Mouse (Mus musculus) stomach, embryonic 14.5 days (tissue): ENCODE measurements around the gene Grik5. TPM values are rescaled to one million over a fixed set of nuclear protein-coding genes. Genes with fewer than 3 reads are reported as not detected.

Experiments used
- ATAC-seq: fragments of 200-750 bp; cut with Nextera tagmentation; 2 replicates; pipeline ENCODE4 v1.8.0; 2017; ENCODE audit warnings: low read depth, moderate TSS enrichment; ENCODE audit not compliant: insufficient number of reproducible peaks, insufficient read depth, low FRiP score
- H3K27ac ChIP-seq: fragments of 300-500 bp; sonication (generic); 2 replicates; pipeline ENCODE4 v1.5.1; 2014; ENCODE audit warnings: mild to moderate bottlenecking, low read length, moderate library complexity, mixed read lengths
- H3K27me3 ChIP-seq: fragments of 300-500 bp; sonication (generic); 2 replicates; pipeline ENCODE4 v1.6.1; 2014; ENCODE audit warnings: low read length, control low read depth, mixed read lengths; ENCODE audit not compliant: control insufficient read depth, insufficient read depth
- H3K36me3 ChIP-seq: fragments of 300-500 bp; sonication (generic); 2 replicates; pipeline ENCODE4 v1.6.1; 2014; ENCODE audit warnings: mild to moderate bottlenecking, control low read depth, low read length, moderate library complexity, mixed read lengths; ENCODE audit not compliant: control insufficient read depth, insufficient read depth
- H3K4me1 ChIP-seq: fragments of 300-500 bp; sonication (generic); 2 replicates; pipeline ENCODE4 v1.6.1; 2014; ENCODE audit warnings: low read length, control low read depth, mixed read lengths; ENCODE audit not compliant: control insufficient read depth, insufficient read depth
- H3K4me2 ChIP-seq: fragments of 300-500 bp; sonication (generic); replicated peaks from 2 replicates; pipeline ENCODE4 v1.6.1; 2014; ENCODE audit warnings: low read depth, low read length, control low read depth
- H3K4me3 ChIP-seq: fragments of 300-500 bp; sonication (generic); 2 replicates; pipeline ENCODE4 v1.5.1; 2014; ENCODE audit warnings: low read depth, low read length, control low read depth
- H3K9ac ChIP-seq: fragments of 300-500 bp; sonication (generic); replicated peaks from 2 replicates; pipeline ENCODE4 v1.6.1; 2014; ENCODE audit warnings: low read depth, mild to moderate bottlenecking, control low read depth, low read length, moderate library complexity, mixed read lengths
- H3K9me3 ChIP-seq: fragments of 300-500 bp; sonication (generic); 2 replicates; pipeline ENCODE4 v1.6.1; 2016; ENCODE audit warnings: low read depth, low read length, control low read depth; ENCODE audit not compliant: control insufficient read depth
- WGBS: fragments of 180-500 bp; shearing (Covaris S2); extraction: QIAGEN DNeasy Blood & Tissue Kit; methylation state at CpG from one replicate; pipeline ENCODE4 v1.1.7; 2014; 5-methylcytosine and 5-hydroxymethylcytosine counted together
- polyA plus RNA-seq: library from polyadenylated mRNA; unstranded; fragments of >200 nt; fragmentation: Nextera tagmentation; extraction: Ambion mirVana; gene quantifications from 2 replicates; pipeline ENCODE4 v1.2.1, GENCODE M21; 2014

Grik5 gene
- polyA plus RNA-seq, 1 experiment from 2014 or later, result 12.3 TPM

DNA sequence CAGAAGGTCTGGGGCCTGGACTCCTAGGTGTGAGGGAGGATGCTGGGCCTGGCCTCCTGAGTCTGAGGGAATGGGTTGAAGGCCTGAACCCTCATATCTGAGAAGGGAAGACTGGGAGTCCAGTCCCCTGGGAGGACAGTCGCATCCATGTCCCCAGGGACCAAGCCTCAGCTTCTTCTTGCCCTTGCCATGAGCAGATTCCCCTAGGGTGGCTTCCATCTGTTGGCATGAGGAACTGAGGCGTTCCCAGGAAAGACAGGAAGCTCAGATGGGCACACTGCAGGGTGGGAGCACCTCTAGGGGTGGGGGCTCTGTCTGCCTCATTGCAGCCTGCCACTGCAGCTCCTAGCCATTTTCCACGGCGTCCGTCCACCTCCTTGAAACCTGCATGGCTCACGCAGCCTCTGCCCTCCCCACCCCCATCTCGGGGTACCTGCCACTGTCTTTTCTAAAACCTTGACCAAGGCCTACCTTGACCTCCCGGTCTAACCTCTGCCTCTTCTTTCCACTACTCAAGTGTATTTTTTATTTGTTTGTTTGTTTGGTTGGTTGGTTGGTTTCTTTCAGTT lies 68.2 kb downstream of the Grik5 start:
- H3K36me3 ChIP-seq, result no peaks in the 10 kb centered on the region
- 85% methylated on average over 8 of the region's 8 CpGs for WGBS
- ATAC-seq, result no peak
- H3K4me3 ChIP-seq, result no peak overlapping the region
- H3K9ac ChIP-seq, result no peak overlapping the region
- H3K4me2 ChIP-seq, result no peak overlapping the region
- H3K27ac ChIP-seq, result no peak overlapping the region
- H3K4me1 ChIP-seq, result peaks cover 5% of the 10 kb centered on the region; the same call in 1 of the 2 replicates
- peaks cover 37% of the 10 kb centered on the region for H3K27me3 ChIP-seq
- H3K9me3 ChIP-seq, result no peaks in the 10 kb centered on the region

DNA sequence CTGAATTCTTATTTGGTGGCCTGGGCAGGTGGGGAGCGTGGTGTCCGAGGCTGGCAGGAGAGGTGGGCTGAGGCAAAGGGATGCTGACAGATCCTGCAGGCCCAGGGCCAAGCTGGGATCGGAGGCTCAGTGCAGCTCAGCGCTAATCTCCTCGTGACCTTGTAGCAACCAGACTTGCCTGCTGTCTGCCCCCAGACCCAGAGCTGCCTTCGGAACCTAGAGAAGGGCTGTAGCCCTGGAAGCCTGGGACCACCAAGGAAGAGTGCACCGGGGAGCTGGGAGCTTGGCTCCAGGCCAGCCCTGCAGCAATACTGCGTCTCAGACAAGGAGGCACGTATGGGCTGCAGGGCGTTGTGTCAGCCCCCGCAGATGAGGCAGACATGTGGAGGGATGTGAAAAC lies 68.9 kb downstream of the Grik5 start:
- ATAC-seq, result no peak
- H3K27ac ChIP-seq, result no peak overlapping the region
- no peaks in the 10 kb centered on the region for H3K36me3 ChIP-seq
- H3K9ac ChIP-seq, result no peak overlapping the region
- no peak overlapping the region for H3K4me3 ChIP-seq
- H3K27me3 ChIP-seq, result peaks cover 32% of the 10 kb centered on the region
- no peak overlapping the region for H3K4me2 ChIP-seq
- WGBS, result 36% methylated on average over 11 of the region's 11 CpGs
- H3K9me3 ChIP-seq, result no peaks in the 10 kb centered on the region
- H3K4me1 ChIP-seq, result peaks cover 5% of the 10 kb centered on the region; the same call in 1 of the 2 replicates

DNA sequence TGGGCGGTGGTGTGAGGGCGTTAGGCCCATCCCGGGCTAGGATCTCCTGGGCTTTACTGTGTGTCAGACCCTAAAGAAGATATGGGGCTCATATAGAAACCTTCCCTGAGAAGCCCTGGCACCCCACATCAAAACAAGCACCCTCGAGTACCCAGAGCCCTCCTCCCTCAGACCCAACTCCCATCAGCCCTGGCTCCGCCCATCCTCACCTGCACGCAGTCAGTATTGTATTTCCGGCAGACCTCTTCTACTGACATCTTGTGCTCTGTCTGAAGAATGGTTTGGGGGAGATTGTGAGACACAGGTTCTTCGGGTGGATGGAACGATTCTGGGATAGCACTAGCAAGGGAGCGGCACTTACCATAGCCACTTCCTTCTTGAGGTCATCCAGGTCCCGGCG lies 71.4 kb downstream of the Grik5 start:
- H3K36me3 ChIP-seq, result no peaks in the 10 kb centered on the region
- no peak overlapping the region for H3K4me3 ChIP-seq
- ATAC-seq, result no peak
- no peak overlapping the region for H3K4me2 ChIP-seq
- no peak overlapping the region for H3K9ac ChIP-seq
- H3K27me3 ChIP-seq, result peaks cover 9% of the 10 kb centered on the region
- no peaks in the 10 kb centered on the region for H3K9me3 ChIP-seq
- 69% methylated on average over 12 of the region's 12 CpGs for WGBS
- peaks cover 5% of the 10 kb centered on the region; the same call in 1 of the 2 replicates for H3K4me1 ChIP-seq
- no peak overlapping the region for H3K27ac ChIP-seq

DNA sequence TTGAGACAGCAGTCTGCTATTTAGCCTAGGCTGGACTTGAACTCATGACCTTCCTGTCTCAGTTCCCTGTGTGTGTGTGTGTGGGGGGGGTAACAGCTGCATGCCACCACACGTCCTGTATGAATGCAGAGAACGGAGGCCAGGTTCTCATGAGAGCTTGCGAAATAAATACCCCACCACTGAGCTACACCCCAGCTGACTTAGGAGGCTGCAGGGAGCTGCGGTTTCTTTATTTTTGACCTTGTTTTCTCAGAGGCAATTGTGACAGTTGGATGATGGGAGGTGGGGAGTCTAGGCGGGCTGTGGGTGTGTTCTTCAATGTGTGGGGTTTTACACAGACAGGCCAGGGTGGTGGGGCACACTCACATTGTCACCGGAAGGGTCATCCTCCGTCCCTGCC lies 71.9 kb downstream of the Grik5 start:
- Histone ChIP-seq H3K27ac (no peak overlapping the region), H3K9me3 (no peaks in the 10 kb centered on the region), H3K9ac (no peak overlapping the region), H3K36me3 (no peaks in the 10 kb centered on the region), H3K4me3 (no peak overlapping the region), H3K4me1 (peaks cover 5% of the 10 kb centered on the region; the same call in 1 of the 2 replicates), H3K4me2 (no peak overlapping the region), H3K27me3 (peaks cover 4% of the 10 kb centered on the region; the same call in 1 of the 2 replicates)
- WGBS, result 62% methylated on average over 7 of the region's 7 CpGs
- no peak for ATAC-seq

DNA sequence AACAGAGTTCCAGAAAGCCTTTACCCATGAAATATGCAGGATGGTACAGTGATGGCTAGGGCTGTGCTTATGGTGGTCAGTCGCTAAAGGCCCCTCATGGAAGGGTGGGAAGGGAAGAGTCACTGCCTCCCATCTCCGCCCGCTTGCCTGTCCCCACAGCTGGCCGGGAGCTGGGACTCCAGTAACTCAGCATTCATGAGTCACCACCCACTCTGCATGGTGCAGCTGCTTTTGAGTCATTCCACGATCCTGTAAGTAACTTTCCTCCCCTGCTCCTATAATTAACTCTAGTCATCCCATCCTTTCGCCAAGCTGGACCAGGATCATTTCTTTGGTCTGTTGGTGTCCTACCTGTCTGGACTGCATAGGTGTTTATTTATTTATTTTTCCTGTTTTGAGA lies 79.1 kb downstream of the Grik5 start:
- no peak overlapping the region for H3K4me2 ChIP-seq
- no peaks in the 10 kb centered on the region for H3K27me3 ChIP-seq
- H3K4me1 ChIP-seq, result no peaks in the 10 kb centered on the region
- H3K36me3 ChIP-seq, result no peaks in the 10 kb centered on the region
- no peak overlapping the region for H3K9ac ChIP-seq
- no peak overlapping the region for H3K4me3 ChIP-seq
- H3K9me3 ChIP-seq, result no peaks in the 10 kb centered on the region
- no peak for ATAC-seq
- 65% methylated on average over 6 of the region's 6 CpGs for whole genome bisulfite sequencing
- no peak overlapping the region for H3K27ac ChIP-seq

DNA sequence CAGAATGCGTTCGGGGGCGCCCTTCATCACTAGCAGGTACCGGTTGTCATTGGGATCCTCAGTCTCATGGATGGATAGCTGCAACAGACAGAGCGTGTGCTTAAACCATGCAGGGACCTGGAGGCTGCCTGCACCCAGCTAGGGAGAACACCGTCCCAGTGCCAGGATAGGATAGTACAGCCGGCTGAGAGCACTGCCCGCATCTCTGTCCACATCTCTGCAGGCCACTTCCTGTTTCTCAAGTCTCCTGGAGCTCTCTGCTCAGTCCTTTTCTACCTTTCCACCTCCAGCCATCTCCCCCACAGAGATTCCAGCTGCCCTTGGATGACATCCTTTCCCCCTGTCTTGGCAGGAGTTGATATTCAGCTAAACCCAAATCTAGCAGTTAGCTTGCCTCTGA lies 81.7 kb downstream of the Grik5 start:
- WGBS, result 86% methylated on average over 8 of the region's 8 CpGs
- H3K9me3 ChIP-seq, result no peaks in the 10 kb centered on the region
- no peak overlapping the region for H3K9ac ChIP-seq
- H3K27ac ChIP-seq, result no peak overlapping the region
- H3K4me3 ChIP-seq, result no peak overlapping the region
- no peak overlapping the region for H3K4me2 ChIP-seq
- ATAC-seq, result no peak
- H3K27me3 ChIP-seq, result no peaks in the 10 kb centered on the region
- no peaks in the 10 kb centered on the region for H3K36me3 ChIP-seq
- no peaks in the 10 kb centered on the region for H3K4me1 ChIP-seq

DNA sequence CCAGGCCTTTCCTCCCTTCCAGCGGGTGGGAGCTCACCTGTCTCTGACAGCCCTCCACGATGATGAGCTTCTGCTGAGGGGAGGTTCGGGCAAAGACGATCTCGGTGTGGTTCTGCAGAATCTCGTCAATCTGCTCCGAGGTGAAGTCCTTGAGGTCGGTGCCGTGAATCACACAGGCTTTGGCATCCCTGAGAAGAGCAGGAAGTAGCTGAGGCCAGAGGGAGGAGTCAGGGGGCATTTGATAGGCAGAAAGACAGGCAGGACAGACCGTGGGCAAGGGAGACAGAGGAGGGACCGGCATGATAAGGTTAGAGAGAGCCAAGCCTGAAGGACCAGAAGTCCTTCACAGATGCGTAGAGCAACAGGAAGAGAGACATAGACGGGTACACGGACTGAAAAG lies 84.2 kb downstream of the Grik5 start:
- 79% methylated on average over 14 of the region's 14 CpGs for WGBS
- no peak for ATAC-seq

DNA sequence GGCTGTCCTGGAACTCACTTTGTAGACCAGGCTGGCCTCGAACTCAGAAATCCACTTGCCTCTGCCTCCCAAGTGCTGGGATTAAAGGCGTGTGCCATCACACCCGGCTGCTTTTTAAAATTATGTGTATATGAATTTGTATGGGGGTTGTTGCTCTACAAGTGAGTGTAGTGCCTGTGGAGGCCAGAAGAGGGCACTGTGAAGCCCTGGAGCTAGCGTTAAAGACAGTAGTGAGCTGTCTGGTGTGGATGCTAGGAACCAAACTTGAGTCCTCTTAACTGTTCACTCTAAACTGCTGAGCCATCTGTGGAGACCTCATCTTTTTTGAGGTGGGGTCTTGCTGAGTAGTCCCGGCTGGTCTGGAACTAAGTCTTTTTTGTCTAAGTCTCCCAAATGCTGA lies 86.3 kb downstream of the Grik5 start:
- Histone ChIP-seq H3K4me2 (no peak overlapping the region), H3K4me3 (no peak overlapping the region), H3K27me3 (no peaks in the 10 kb centered on the region), H3K9ac (no peak overlapping the region), H3K4me1 (no peaks in the 10 kb centered on the region), H3K27ac (no peak overlapping the region), H3K9me3 (no peaks in the 10 kb centered on the region), H3K36me3 (no peaks in the 10 kb centered on the region)
- ATAC-seq, result no peak
- 71% methylated on average over 5 of the region's 5 CpGs for WGBS

More for the DNA sequence above, 84.2 kb downstream of the Grik5 start:
- no peak overlapping the region for H3K4me3 ChIP-seq
- no peaks in the 10 kb centered on the region for H3K36me3 ChIP-seq
- no peaks in the 10 kb centered on the region for H3K9me3 ChIP-seq
- no peak overlapping the region for H3K27ac ChIP-seq
- H3K4me2 ChIP-seq, result no peak overlapping the region
- no peaks in the 10 kb centered on the region for H3K4me1 ChIP-seq
- no peak overlapping the region for H3K9ac ChIP-seq
- no peaks in the 10 kb centered on the region for H3K27me3 ChIP-seq

DNA sequence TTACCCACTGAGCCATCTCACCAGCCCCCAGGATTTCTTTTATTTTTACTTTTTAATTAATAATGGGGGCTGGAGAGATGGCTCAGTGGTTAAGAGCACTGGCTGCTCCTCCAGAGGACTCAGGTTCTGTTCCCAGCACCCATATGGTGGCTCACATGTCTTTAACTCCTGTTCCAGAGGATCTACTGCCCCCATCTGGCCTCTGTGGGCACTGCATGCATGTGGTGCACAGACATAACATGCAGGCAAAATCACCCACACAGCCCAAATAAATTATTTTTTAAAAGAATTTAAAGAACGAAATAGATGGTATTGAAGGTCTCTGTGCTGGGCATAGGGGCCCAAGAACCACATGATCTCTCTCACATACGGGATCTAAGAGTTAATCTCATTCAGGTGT lies 87.8 kb downstream of the Grik5 start:
- no peaks in the 10 kb centered on the region for H3K9me3 ChIP-seq
- 81% methylated on average over 2 of the region's 2 CpGs for WGBS
- H3K27me3 ChIP-seq, result no peaks in the 10 kb centered on the region
- no peaks in the 10 kb centered on the region for H3K36me3 ChIP-seq
- H3K4me3 ChIP-seq, result no peak overlapping the region
- H3K4me1 ChIP-seq, result no peaks in the 10 kb centered on the region
- H3K9ac ChIP-seq, result no peak overlapping the region
- no peak for ATAC-seq
- H3K27ac ChIP-seq, result no peak overlapping the region
- no peak overlapping the region for H3K4me2 ChIP-seq
